Mouse (Mus musculus): ENCODE results near the gene Nvl.

DNA sequence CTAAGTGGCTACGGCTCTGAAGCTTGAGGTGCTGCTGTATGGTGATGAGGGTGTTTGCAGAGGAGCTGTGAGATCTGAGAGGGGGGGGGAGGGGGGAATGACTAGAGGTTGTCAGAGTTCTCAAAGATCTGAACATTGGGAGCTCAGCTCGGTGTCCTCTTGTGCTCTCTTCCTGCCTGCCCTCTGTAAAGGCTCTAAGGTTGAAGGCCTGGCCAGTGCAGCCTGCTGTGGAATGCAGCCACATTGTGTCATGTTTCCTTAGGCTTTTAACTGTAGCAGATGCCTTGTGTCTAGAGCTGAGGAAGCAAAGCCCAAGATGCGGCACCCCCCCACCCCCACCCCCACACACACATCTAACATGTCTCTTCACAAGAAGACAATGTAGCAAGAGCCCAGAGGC is 24.4 kb upstream of the Nvl start:
- no peak for TF ChIP-seq CTCF (IDR thresholded peaks at IDR 0.05; ENCODE audit: extremely low read depth, insufficient read depth, insufficient read length, insufficient replicate concordance)
- TF ChIP-seq POLR2A (IDR thresholded peaks at IDR 0.05; ENCODE audit: low read depth, low read length): no peak

All from spleen, adult 2 months (tissue).